Mouse (Mus musculus): Measurements from ENCODE around the gene Def6. TPM values are rescaled to one million over a fixed set of nuclear protein-coding genes. Genes with fewer than 3 reads are reported as not detected.
A peak's percentile ranks its signal among the peaks of the same experiment; 100 is the strongest.

The Def6 gene
- polyA plus RNA-seq, 1 experiment from 2014 or later = 27.3 TPM

DNA sequence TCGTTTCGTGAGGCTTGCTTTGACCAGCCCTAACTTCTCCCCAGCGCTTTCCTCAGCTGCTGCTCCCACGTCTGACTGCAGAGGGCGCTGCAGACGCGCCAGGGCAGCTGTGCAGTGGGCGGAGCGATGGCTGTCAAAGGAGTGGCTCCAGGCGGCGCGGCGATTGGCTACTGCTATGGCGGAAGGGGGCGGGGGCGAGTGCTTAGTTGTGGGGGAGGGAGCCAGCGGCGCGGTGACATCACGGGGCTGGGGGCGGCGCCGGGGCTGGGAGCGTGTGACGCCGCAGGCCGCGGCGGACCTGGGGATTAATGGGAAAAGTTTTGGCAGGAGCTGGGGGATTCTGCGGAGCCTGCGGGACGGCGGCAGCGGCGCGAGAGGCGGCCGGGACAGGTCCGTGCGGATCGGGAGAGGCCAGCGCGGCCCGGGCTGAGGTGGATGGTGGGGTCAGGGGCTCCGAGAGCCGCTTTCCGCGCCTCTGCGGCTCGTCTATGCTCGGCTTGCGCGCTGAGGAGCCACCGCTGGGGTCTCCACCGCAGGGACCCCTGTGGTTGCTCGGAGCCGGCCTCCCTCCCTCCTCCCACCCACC, 25.0 kb downstream of the Def6 start, which contains the start of gene Ppard:
TSS of gene Ppard (plus strand) at position 226 of the 586 bp plus-strand sequence.
- Histone ChIP-seq H3K9ac (ENCODE audit: low read depth, low read length) (peak within 1 kb of the TSS; percentile 82), H3K27ac (ENCODE audit: low read depth, low read length) (peak within 1 kb of the TSS; percentile 36; the same call in 1 of the 2 replicates), H3K36me3 (ENCODE audit: control insufficient read depth, insufficient read depth, low read length) (peaks cover 8% of the 10 kb centered on the region), H3K9me3 (ENCODE audit: control insufficient read depth, low read length) (no peaks in the 10 kb centered on the region), H3K27me3 (replicated peaks; ENCODE audit: control insufficient read depth, insufficient read depth, low read length) (no peaks in the 10 kb centered on the region), H3K4me1 (replicated peaks; ENCODE audit: control insufficient read depth, insufficient read depth, low read length) (peaks cover 23% of the 10 kb centered on the region), H3K4me3 (ENCODE audit: low read depth, low read length) (peak within 1 kb of the TSS; percentile 74), H3K4me2 (peak within 1 kb of the TSS; percentile 78)
- WGBS = 1% methylated on average over 55 of the region's 57 CpGs
- ATAC-seq (replicated peaks; ENCODE audit: low FRiP score) = peak; percentile 91
- DNase-seq (ENCODE audit: low spot score) = peak; percentile 98

DNA sequence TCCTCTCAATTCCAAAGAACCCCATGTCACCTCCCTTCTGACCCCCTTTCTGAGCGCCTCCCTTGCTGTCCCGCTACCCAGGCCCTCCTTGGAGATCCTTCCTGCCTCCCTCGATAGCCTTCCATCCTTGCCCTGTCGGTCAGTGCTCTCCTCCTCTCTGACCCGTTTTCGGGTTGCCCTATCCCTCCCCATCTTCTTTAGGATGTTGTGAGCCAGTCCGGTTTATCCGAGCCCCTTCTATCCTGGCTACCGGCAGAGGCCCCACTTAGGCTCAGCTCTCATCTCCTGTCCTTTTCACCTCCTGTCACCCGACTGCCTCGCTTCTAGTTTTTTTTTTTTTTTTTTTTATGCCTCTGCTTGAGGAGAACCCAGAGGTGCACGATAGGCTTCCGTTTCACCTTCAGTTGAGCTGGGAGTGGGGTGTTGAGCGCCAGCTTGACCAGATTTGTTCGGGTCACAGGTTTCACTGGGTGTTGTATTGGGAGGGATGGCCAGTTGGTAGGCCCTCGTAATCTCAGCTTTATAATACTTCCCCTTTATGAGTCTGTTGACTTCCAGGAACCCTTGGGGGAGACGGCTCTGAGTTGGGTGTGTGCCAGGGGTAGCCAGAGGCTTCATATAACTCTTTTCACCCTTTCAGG, 25.6 kb downstream of the Def6 start:
- peak; percentile 23 for ATAC-seq (replicated peaks; ENCODE audit: low FRiP score)
- peak overlapping the region; percentile 78 for H3K4me2 ChIP-seq
- peak overlapping the region; percentile 74 for H3K4me3 ChIP-seq (ENCODE audit: low read depth, low read length)
- peak overlapping the region; percentile 36; the same call in 1 of the 2 replicates for H3K27ac ChIP-seq (ENCODE audit: low read depth, low read length)
- H3K9ac ChIP-seq (ENCODE audit: low read depth, low read length) = peak overlapping the region; percentile 82
- peak; percentile 51 for DNase-seq (ENCODE audit: low spot score)
- H3K9me3 ChIP-seq (ENCODE audit: control insufficient read depth, low read length) = no peaks in the 10 kb centered on the region
- peaks cover 7% of the 10 kb centered on the region for H3K36me3 ChIP-seq (ENCODE audit: control insufficient read depth, insufficient read depth, low read length)
- WGBS = 4% methylated on average over 17 of the region's 17 CpGs
- H3K4me1 ChIP-seq (replicated peaks; ENCODE audit: control insufficient read depth, insufficient read depth, low read length) = peaks cover 28% of the 10 kb centered on the region
- no peaks in the 10 kb centered on the region for H3K27me3 ChIP-seq (replicated peaks; ENCODE audit: control insufficient read depth, insufficient read depth, low read length)

- WGBS = 82% methylated on average over 5 of the region's 5 CpGs
- no peak for DNase-seq (ENCODE audit: low spot score)
- no peak for ATAC-seq (replicated peaks; ENCODE audit: low FRiP score)
- Histone ChIP-seq H3K36me3 (ENCODE audit: control insufficient read depth, insufficient read depth, low read length) (peaks cover 8% of the 10 kb centered on the region), H3K4me1 (replicated peaks; ENCODE audit: control insufficient read depth, insufficient read depth, low read length) (peaks cover 34% of the 10 kb centered on the region), H3K27me3 (replicated peaks; ENCODE audit: control insufficient read depth, insufficient read depth, low read length) (no peaks in the 10 kb centered on the region), H3K27ac (ENCODE audit: low read depth, low read length) (0 out of 2 replicates have a peak overlapping the region, but pooled peaks have one; percentile 8), H3K9me3 (ENCODE audit: control insufficient read depth, low read length) (no peaks in the 10 kb centered on the region), H3K9ac (ENCODE audit: low read depth, low read length) (peak overlapping the region; percentile 49; the same call in 1 of the 2 replicates), H3K4me2 (peak overlapping the region; percentile 78), H3K4me3 (ENCODE audit: low read depth, low read length) (no peak overlapping the region)
These were observed 27.1 kb downstream of the Def6 start for GRCm38 (mm10) chr17:28234641-28235040.

GRCm38 (mm10) chr17:28235982-28236635, 28.5 kb downstream of the Def6 start:
- Histone ChIP-seq H3K4me3 (ENCODE audit: low read depth, low read length) (no peak overlapping the region), H3K4me1 (replicated peaks; ENCODE audit: control insufficient read depth, insufficient read depth, low read length) (peaks cover 37% of the 10 kb centered on the region), H3K9me3 (ENCODE audit: control insufficient read depth, low read length) (no peaks in the 10 kb centered on the region), H3K36me3 (ENCODE audit: control insufficient read depth, insufficient read depth, low read length) (peaks cover 9% of the 10 kb centered on the region), H3K4me2 (peak overlapping the region; percentile 11; the same call in 1 of the 2 replicates), H3K9ac (ENCODE audit: low read depth, low read length) (peak overlapping the region; percentile 42; the same call in 1 of the 2 replicates), H3K27ac (ENCODE audit: low read depth, low read length) (peak overlapping the region; percentile 49; the same call in 1 of the 2 replicates), H3K27me3 (replicated peaks; ENCODE audit: control insufficient read depth, insufficient read depth, low read length) (no peaks in the 10 kb centered on the region)
- ATAC-seq (replicated peaks; ENCODE audit: low FRiP score) = no peak
- 86% methylated on average over 7 of the region's 7 CpGs for WGBS
- DNase-seq (ENCODE audit: low spot score) = no peak

- DNase-seq (ENCODE audit: low spot score) (no peak), ATAC-seq (replicated peaks; ENCODE audit: low FRiP score) (no peak)
- Histone ChIP-seq H3K9ac (ENCODE audit: low read depth, low read length) (peak overlapping the region; percentile 42; the same call in 1 of the 2 replicates), H3K27ac (ENCODE audit: low read depth, low read length) (peak overlapping the region; percentile 76), H3K4me1 (replicated peaks; ENCODE audit: control insufficient read depth, insufficient read depth, low read length) (peaks cover 37% of the 10 kb centered on the region), H3K36me3 (ENCODE audit: control insufficient read depth, insufficient read depth, low read length) (peaks cover 11% of the 10 kb centered on the region), H3K4me2 (peak overlapping the region; percentile 11; the same call in 1 of the 2 replicates), H3K27me3 (replicated peaks; ENCODE audit: control insufficient read depth, insufficient read depth, low read length) (no peaks in the 10 kb centered on the region), H3K9me3 (ENCODE audit: control insufficient read depth, low read length) (no peaks in the 10 kb centered on the region), H3K4me3 (ENCODE audit: low read depth, low read length) (no peak overlapping the region)
- 80% methylated on average over 4 of the region's 4 CpGs for WGBS
These were observed 29.0 kb downstream of the Def6 start for GRCm38 (mm10) chr17:28236636-28237015.

DNA sequence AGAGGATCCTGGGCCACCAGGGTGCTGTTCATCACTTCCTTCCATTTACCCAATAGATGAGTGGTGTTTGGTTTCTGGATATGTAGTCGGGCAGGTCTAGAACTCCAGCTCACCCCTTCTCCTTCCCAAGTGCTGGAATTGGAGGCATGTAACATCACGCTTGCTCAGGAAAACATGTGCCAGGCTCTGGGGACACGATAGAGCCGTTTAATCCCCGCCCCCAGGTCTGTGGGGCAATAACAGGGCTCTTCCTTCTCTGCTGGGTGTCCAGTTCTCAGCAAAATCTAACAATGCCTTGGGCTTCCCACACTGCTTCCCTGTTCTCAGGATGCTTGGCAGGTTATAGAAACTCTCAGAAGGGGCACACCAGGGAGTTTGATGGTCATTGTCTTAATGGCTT, 29.8 kb downstream of the Def6 start:
- H3K36me3 ChIP-seq (ENCODE audit: control insufficient read depth, insufficient read depth, low read length) = peaks cover 11% of the 10 kb centered on the region
- DNase-seq (ENCODE audit: low spot score) (no peak), ATAC-seq (replicated peaks; ENCODE audit: low FRiP score) (no peak)
- no peaks in the 10 kb centered on the region for H3K27me3 ChIP-seq (replicated peaks; ENCODE audit: control insufficient read depth, insufficient read depth, low read length)
- peak overlapping the region; percentile 76 for H3K27ac ChIP-seq (ENCODE audit: low read depth, low read length)
- H3K9me3 ChIP-seq (ENCODE audit: control insufficient read depth, low read length) = no peaks in the 10 kb centered on the region
- H3K4me2 ChIP-seq = peak overlapping the region; percentile 40
- WGBS = 74% methylated on average over 5 of the region's 5 CpGs
- peak overlapping the region; percentile 44 for H3K9ac ChIP-seq (ENCODE audit: low read depth, low read length)
- peaks cover 37% of the 10 kb centered on the region for H3K4me1 ChIP-seq (replicated peaks; ENCODE audit: control insufficient read depth, insufficient read depth, low read length)
- H3K4me3 ChIP-seq (ENCODE audit: low read depth, low read length) = no peak overlapping the region

GRCm38 (mm10) chr17:28237874-28238273, 30.3 kb downstream of the Def6 start:
- peak overlapping the region; percentile 40 for H3K4me2 ChIP-seq
- ATAC-seq (replicated peaks; ENCODE audit: low FRiP score) (peak; percentile 81), DNase-seq (ENCODE audit: low spot score) (no peak)
- peaks cover 11% of the 10 kb centered on the region for H3K36me3 ChIP-seq (ENCODE audit: control insufficient read depth, insufficient read depth, low read length)
- peaks cover 37% of the 10 kb centered on the region for H3K4me1 ChIP-seq (replicated peaks; ENCODE audit: control insufficient read depth, insufficient read depth, low read length)
- 57% methylated on average over 6 of the region's 6 CpGs for WGBS
- no peak overlapping the region for H3K4me3 ChIP-seq (ENCODE audit: low read depth, low read length)
- peak overlapping the region; percentile 76 for H3K27ac ChIP-seq (ENCODE audit: low read depth, low read length)
- no peaks in the 10 kb centered on the region for H3K27me3 ChIP-seq (replicated peaks; ENCODE audit: control insufficient read depth, insufficient read depth, low read length)
- no peaks in the 10 kb centered on the region for H3K9me3 ChIP-seq (ENCODE audit: control insufficient read depth, low read length)
- H3K9ac ChIP-seq (ENCODE audit: low read depth, low read length) = peak overlapping the region; percentile 44; the same call in 1 of the 2 replicates

DNA sequence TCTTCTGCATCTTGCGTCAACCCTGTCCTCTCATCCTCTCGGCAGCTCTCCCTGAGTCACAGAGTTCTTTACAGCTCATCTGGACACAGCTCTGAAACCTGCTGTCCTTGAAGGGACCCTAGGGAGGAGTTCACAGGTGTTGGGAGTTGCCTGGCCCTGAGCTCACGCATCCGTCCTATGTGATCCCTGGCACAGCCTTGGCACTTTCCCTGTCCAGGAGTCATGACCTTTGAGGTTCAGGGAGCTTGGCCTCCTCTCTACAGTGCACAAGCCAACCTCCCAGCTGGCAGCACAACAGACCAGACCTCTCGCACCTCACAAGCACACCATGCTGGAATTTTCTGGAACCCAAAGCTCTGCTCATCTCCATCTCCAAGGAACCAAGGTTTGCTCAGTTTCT, 33.3 kb downstream of the Def6 start:
- no peaks in the 10 kb centered on the region for H3K27me3 ChIP-seq (replicated peaks; ENCODE audit: control insufficient read depth, insufficient read depth, low read length)
- ATAC-seq (replicated peaks; ENCODE audit: low FRiP score) (no peak), DNase-seq (ENCODE audit: low spot score) (no peak)
- H3K4me2 ChIP-seq = no peak overlapping the region
- peaks cover 11% of the 10 kb centered on the region for H3K36me3 ChIP-seq (ENCODE audit: control insufficient read depth, insufficient read depth, low read length)
- H3K9ac ChIP-seq (ENCODE audit: low read depth, low read length) = no peak overlapping the region
- no peaks in the 10 kb centered on the region for H3K9me3 ChIP-seq (ENCODE audit: control insufficient read depth, low read length)
- H3K4me3 ChIP-seq (ENCODE audit: low read depth, low read length) = no peak overlapping the region
- no peak overlapping the region for H3K27ac ChIP-seq (ENCODE audit: low read depth, low read length)
- peaks cover 39% of the 10 kb centered on the region for H3K4me1 ChIP-seq (replicated peaks; ENCODE audit: control insufficient read depth, insufficient read depth, low read length)
- 92% methylated on average over 5 of the region's 5 CpGs for WGBS

All from liver, embryonic 11.5 days (tissue).